Mouse (Mus musculus) heart, embryonic 15.5 days (tissue): ENCODE results near the gene Lmo4. TPM values are rescaled to one million over a fixed set of nuclear protein-coding genes. Genes with fewer than 3 reads are reported as not detected.

Source experiments
- ATAC-seq: fragments of 200-750 bp; cut with Nextera tagmentation; replicated peaks from 2 replicates; pipeline ENCODE4 v1.8.0; 2017; ENCODE audit warnings: low read depth, moderate TSS enrichment; ENCODE audit not compliant: insufficient number of reproducible peaks, insufficient read depth, low FRiP score
- H3K27ac ChIP-seq: fragments of 300-500 bp; sonication (generic); 2 replicates; pipeline ENCODE4 v1.5.1; 2015; ENCODE audit warnings: mild to moderate bottlenecking, inconsistent platforms
- H3K27me3 ChIP-seq: fragments of 300-500 bp; sonication (generic); 2 replicates; pipeline ENCODE4 v1.6.1; 2015; ENCODE audit warnings: inconsistent platforms
- H3K36me3 ChIP-seq: fragments of 300-500 bp; sonication (generic); 2 replicates; pipeline ENCODE4 v1.6.1; 2015; ENCODE audit warnings: mild to moderate bottlenecking, inconsistent platforms
- H3K4me1 ChIP-seq: fragments of 300-500 bp; sonication (generic); replicated peaks from 2 replicates; pipeline ENCODE4 v1.6.1; 2015; ENCODE audit warnings: inconsistent platforms
- H3K4me2 ChIP-seq: fragments of 300-500 bp; sonication (generic); 2 replicates; pipeline ENCODE4 v1.6.1; 2015; ENCODE audit warnings: inconsistent platforms, mild to moderate bottlenecking, moderate library complexity
- H3K4me3 ChIP-seq: fragments of 300-500 bp; sonication (generic); 2 replicates; pipeline ENCODE4 v1.5.1; 2015; ENCODE audit warnings: mild to moderate bottlenecking, inconsistent platforms
- H3K9ac ChIP-seq: fragments of 300-500 bp; sonication (generic); 2 replicates; pipeline ENCODE4 v1.6.1; 2015; ENCODE audit warnings: mild to moderate bottlenecking, inconsistent platforms
- H3K9me3 ChIP-seq: fragments of 300-500 bp; sonication (generic); replicated peaks from 2 replicates; pipeline ENCODE4 v1.6.1; 2016; ENCODE audit warnings: inconsistent platforms
- WGBS: fragments of 180-500 bp; shearing (Covaris S2); methylation state at CpG from one replicate; pipeline ENCODE4 v1.1.7; 2015; ENCODE audit warnings: mixed read lengths; 5-methylcytosine and 5-hydroxymethylcytosine counted together
- polyA plus RNA-seq: library from polyadenylated mRNA; unstranded; fragments of >200 nt; fragmentation: Nextera tagmentation; extraction: Ambion mirVana; gene quantifications from 2 replicates; pipeline ENCODE4 v1.2.1, GENCODE M21; 2015

Gene Lmo4
- polyA plus RNA-seq, 1 experiment from 2014 or later = 43.5 TPM

DNA sequence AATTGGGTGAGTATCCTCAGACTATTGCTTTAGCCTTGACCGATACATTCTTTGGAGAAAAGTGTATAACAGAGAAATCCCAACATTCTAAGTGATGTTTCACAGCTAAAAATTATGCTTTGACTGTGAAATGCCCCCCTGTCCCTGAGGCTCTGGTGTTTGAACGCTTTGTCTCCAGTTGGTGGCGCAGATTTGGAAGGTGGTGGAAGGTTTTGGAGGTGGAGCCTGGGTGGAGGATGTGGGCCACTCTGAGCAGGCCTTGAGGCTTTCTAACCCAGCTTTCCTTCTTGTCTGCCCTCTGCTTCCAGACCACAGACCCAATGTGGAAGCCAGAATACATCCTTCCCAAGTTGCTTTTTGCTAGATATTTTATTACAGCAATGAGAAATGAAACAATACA lies 57.8 kb downstream of the Lmo4 start:
- H3K4me2 ChIP-seq = no peak overlapping the region
- H3K27me3 ChIP-seq = no peaks in the 10 kb centered on the region
- 0 out of 2 replicates have a peak, but pooled peaks cover 2% of the 10 kb centered on the region for H3K4me1 ChIP-seq
- no peak for ATAC-seq
- H3K27ac ChIP-seq = no peak overlapping the region
- H3K4me3 ChIP-seq = no peak overlapping the region
- no peak overlapping the region for H3K9ac ChIP-seq
- WGBS = 73% methylated on average over 3 of the region's 3 CpGs
- H3K9me3 ChIP-seq = no peaks in the 10 kb centered on the region
- H3K36me3 ChIP-seq = no peaks in the 10 kb centered on the region

DNA sequence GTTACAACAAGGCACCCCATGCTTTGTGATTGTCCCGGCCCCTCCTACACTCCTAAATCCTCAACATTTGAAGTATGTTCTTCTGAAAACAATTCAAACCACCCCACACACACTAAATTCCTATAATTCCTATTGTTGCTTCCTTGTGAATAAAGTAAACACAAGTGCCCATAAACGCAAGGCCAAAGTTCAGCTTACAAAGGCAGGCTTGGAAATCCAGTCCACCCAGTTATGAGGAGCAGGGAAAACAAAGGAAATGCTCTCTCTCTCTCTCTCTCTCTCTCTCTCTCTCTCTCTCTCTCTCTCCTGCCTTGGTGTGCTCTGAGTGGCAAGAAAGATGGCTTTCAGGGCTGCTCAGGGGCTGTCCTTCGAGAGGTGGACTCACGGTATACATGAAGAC lies 61.0 kb downstream of the Lmo4 start:
- Histone ChIP-seq H3K4me1 (0 out of 2 replicates have a peak, but pooled peaks cover 2% of the 10 kb centered on the region), H3K36me3 (no peaks in the 10 kb centered on the region), H3K27ac (no peak overlapping the region), H3K4me3 (no peak overlapping the region), H3K9ac (no peak overlapping the region), H3K4me2 (no peak overlapping the region), H3K27me3 (no peaks in the 10 kb centered on the region), H3K9me3 (no peaks in the 10 kb centered on the region)
- ATAC-seq = no peak
- WGBS = 86% methylated on average over 4 of the region's 4 CpGs

DNA sequence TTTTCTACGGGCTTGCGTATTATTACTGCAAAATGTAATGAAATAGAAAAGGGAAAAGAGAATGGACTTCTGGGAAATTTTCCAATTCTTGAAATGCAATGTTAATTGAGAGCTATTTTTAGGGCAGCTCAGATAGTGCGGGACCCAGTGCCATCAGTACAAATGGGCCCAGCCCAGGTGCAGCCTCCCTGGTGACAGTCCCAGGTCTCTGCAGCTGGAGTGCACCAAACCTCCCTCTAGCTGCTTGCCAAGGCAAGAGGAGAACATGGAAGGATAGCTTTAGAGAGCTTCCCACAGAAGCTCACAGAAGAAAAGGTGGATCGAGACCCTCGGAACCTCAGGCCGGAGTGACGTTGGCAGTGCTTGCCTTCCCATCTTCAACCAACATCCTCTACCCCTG lies 62.1 kb downstream of the Lmo4 start:
- H3K4me2 ChIP-seq = no peak overlapping the region
- H3K36me3 ChIP-seq = no peaks in the 10 kb centered on the region
- ATAC-seq = no peak
- H3K27ac ChIP-seq = no peak overlapping the region
- H3K4me3 ChIP-seq = no peak overlapping the region
- no peaks in the 10 kb centered on the region for H3K9me3 ChIP-seq
- no peaks in the 10 kb centered on the region for H3K27me3 ChIP-seq
- no peak overlapping the region for H3K9ac ChIP-seq
- 0 out of 2 replicates have a peak, but pooled peaks cover 2% of the 10 kb centered on the region for H3K4me1 ChIP-seq
- WGBS = 86% methylated on average over 7 of the region's 7 CpGs

DNA sequence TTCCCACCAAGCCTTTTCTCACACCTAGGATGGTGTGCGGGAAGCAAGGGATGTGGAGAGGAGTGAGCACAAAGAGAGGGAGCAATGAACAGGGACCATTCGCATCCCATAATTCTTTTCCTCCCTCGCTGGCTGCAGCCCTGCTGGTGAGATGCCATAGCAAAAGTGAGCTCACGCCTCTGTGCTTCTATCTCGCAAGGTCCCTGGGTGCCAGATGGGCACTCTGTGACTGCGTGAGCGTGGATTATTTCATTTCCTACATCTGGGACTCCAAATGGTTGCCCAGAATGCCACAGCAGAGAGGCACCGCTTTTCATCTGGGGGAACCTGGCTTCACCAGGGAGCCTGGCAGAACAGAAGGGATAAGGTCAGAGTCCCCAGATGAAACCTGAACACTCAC lies 63.2 kb downstream of the Lmo4 start:
- Histone ChIP-seq H3K4me2 (no peak overlapping the region), H3K36me3 (no peaks in the 10 kb centered on the region), H3K4me1 (0 out of 2 replicates have a peak, but pooled peaks cover 2% of the 10 kb centered on the region), H3K4me3 (no peak overlapping the region), H3K27ac (no peak overlapping the region), H3K9ac (no peak overlapping the region), H3K27me3 (no peaks in the 10 kb centered on the region), H3K9me3 (no peaks in the 10 kb centered on the region)
- no peak for ATAC-seq
- 71% methylated on average over 8 of the region's 8 CpGs for WGBS

DNA sequence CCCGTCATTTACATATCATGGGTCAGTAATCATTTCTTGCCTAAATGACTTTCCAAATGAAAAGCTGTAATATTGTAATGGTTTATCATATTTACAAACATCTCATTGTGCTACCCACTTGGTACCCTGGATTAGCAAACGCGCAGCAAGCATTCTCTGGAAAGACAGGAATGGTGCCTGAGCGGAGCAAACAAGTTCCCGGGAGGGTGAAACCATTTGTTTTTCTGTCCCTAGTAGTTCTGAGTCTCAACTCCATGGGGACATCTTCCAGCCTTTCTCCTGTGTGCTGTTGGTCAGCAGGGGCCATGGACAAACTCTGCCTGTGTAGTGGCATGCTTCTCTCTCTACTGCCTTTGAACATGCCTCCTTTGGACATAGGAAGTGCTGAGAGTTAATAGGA lies 64.2 kb downstream of the Lmo4 start:
- Histone ChIP-seq H3K36me3 (no peaks in the 10 kb centered on the region), H3K9me3 (no peaks in the 10 kb centered on the region), H3K27ac (no peak overlapping the region), H3K9ac (no peak overlapping the region), H3K27me3 (no peaks in the 10 kb centered on the region), H3K4me1 (0 out of 2 replicates have a peak, but pooled peaks cover 2% of the 10 kb centered on the region), H3K4me2 (no peak overlapping the region), H3K4me3 (no peak overlapping the region)
- ATAC-seq = no peak
- WGBS = 90% methylated on average over 5 of the region's 5 CpGs

DNA sequence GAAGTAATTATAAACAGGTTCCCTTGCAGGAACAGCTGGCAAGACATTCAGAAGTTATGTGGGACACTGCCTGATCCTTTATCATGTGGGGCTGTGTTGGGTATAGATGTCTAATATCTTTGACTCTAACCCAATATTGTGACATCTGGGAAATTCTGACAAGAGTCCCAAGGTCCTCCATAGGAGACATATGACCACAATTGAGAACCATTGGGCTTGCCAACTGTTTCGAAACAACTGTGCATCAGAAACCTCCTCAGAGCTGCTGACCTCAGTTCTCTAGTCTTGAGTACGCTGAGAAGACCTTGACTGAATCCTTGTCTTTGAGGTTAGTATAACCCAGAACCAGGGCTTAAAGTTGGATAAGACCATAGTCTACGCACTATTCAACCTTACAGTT lies 66.4 kb downstream of the Lmo4 start:
- H3K4me3 ChIP-seq = no peak overlapping the region
- 90% methylated on average over 3 of the region's 3 CpGs for WGBS
- H3K4me1 ChIP-seq = 0 out of 2 replicates have a peak, but pooled peaks cover 2% of the 10 kb centered on the region
- ATAC-seq = no peak
- H3K9ac ChIP-seq = no peak overlapping the region
- H3K27ac ChIP-seq = no peak overlapping the region
- no peaks in the 10 kb centered on the region for H3K9me3 ChIP-seq
- no peaks in the 10 kb centered on the region for H3K36me3 ChIP-seq
- H3K4me2 ChIP-seq = no peak overlapping the region
- no peaks in the 10 kb centered on the region for H3K27me3 ChIP-seq
